Mouse (Mus musculus) thymus, postnatal 0 days (tissue): Measurements from ENCODE around the gene Adcy10. TPM values are rescaled to one million over a fixed set of nuclear protein-coding genes. Genes with fewer than 3 reads are reported as not detected.

Source experiments
- DNase-seq: peaks from one replicate; pipeline ENCODE4 v3.0.0-alpha.2; 2015; ENCODE audit warnings: low spot score
- polyA plus RNA-seq: library from polyadenylated mRNA; unstranded; fragments of >200 nt; fragmentation: Nextera tagmentation; extraction: Ambion mirVana; gene quantifications from 2 replicates; pipeline ENCODE4 v1.2.1, GENCODE M21; 2015

Adcy10 gene
- polyA plus RNA-seq, 1 experiment from 2014 or later, result not detected

GRCm38 (mm10) chr1:165601775-165602280 is 116.8 kb downstream of the Adcy10 start:
- no peak for DNase-seq

- no peak for DNase-seq
Observed at GRCm38 (mm10) chr1:165603218-165603617, 118.2 kb downstream of the Adcy10 start.

GRCm38 (mm10) chr1:165604203-165604602 is 119.2 kb downstream of the Adcy10 start:
- DNase-seq, result no peak

- DNase-seq, result no peak
Observed at GRCm38 (mm10) chr1:165605108-165605507, 120.1 kb downstream of the Adcy10 start.

GRCm38 (mm10) chr1:165605774-165606173 is 120.8 kb downstream of the Adcy10 start:
- DNase-seq, result no peak

GRCm38 (mm10) chr1:165608904-165609303 is 123.9 kb downstream of the Adcy10 start:
- no peak for DNase-seq

DNA sequence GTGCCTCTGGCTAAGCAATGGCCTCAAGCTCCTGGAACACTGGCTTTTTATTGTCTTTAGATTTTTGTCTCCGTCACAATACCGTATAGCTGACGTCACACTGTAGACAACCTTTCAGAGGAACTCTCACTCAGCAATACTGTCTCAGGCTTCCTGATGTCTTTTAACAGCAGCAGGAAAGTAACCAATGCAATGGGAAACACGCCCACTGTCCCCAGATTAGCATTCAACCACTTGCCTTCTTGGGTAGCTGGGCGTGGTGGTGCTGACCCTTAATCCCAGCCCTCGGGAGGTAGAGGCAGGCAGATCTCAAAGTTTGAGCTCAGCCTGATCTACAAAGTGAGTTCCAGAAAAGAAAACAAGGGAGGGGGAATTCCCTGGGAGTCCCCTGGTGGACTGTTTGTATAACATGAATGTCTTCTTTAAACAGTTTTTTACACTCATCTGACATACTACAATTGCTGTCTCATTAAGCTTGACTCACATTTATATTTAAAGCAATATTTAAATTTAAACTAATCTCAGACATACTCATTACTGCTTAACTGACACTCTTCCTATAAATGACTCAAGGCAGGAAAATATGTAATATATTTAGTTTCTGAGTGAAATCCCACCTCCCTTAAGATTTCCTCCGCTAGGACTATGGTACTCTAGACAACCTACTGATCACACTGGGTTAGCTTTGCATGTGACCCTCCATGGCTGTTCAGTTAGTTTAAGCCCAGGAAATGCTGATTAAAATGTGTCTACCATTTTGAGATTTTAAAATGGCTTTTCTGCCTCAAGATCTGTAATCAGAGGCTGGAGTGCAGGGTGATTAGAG is 124.7 kb downstream of the Adcy10 start:
- DNase-seq, result no peak

DNA sequence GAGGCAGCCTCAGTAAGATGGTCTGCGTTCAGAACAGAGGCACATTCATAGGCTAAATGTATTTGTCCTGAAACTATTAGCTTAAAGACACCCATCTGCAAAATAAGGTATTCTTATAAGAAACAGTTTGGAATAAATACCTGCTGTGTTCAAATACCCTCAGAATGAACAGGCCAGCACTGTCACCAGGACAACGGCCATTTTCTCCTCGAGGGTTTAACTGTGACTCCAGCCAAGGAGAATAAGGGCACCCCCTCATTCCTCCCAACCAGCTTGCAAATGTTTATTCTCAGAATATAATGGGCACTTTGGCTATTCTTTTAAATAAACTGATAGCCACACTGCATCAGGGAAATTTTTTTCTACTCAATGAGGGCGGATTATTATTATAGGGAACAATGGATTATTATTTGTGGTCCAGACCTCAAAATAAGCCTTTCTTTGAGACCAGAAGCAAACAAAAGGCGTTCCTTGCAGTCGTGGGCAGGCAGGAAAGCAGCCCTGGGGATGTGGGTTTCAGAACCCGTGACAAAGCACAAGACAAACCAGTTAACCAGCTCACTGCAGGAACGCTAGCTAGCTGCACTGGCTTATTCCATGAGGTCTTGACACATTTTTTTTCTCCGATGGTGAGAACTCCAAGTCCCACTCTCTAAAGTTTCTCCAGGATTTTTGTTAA is 125.5 kb downstream of the Adcy10 start:
- DNase-seq, result no peak

- DNase-seq, result peak; percentile 56
Observed at GRCm38 (mm10) chr1:165612714-165613113, 127.7 kb downstream of the Adcy10 start.

DNA sequence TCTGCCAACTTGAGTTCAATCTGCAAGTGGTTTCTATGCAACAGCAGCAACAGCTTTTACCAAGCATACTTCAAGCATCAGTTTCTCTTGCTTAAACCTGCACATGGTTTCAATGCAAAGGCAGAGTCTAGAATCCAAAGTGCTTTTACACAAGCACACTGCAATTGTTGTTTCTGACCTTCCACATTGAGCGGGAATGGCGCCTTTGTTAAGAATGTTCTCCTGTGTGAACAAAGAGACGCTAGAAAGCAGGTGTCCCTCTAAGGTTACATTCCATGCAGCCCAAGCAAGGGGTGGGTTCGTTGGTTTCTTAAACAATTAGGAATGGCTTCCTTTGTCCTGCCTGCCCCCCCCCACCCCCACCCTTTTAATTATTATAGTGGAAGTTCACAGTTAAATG is 128.9 kb downstream of the Adcy10 start:
- DNase-seq, result no peak

GRCm38 (mm10) chr1:165614793-165615192 is 129.8 kb downstream of the Adcy10 start:
- DNase-seq, result no peak

DNA sequence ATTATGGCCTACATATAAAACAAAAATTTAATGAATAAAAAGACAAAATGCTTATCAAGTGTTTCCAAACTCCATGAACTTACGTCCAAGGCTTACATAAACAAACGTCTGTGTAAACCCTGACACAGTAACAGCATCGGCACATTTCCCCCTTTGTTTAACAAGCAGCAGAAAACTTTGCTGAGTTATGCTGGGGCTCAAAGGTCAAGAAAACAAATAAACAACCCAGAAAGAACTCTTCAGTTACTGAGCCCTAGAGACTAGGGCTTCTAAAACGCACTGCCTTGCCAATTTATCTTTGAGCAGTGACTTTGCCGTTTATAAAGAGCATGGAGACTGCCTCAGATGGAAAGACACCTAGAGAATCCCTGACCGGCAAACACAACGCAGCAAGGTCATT is 131.7 kb downstream of the Adcy10 start:
- DNase-seq, result no peak

- DNase-seq, result no peak
Observed at GRCm38 (mm10) chr1:165617166-165617891, 132.3 kb downstream of the Adcy10 start.

GRCm38 (mm10) chr1:165618201-165618624 is 133.2 kb downstream of the Adcy10 start:
- no peak for DNase-seq

- no peak for DNase-seq
Observed at GRCm38 (mm10) chr1:165625058-165625457, 140.1 kb downstream of the Adcy10 start.

DNA sequence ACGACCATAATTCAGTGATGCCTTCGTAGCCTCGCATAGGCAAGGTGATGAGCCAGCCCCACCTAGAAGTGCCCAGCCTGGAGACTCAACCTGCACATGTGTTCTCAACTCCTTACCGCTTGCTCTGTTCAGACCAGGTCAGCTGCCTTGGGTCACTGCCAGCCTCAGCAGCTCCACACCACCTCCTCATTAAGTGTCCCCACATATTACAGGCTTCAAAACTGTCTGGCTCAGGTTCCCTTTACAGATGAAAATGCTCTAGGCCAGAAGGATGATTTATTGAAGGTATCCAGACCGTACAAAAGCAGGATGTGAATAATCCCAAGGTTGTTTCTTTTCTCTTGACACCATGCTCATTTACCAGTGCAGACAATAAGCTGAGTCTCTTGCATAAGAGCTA is 140.9 kb downstream of the Adcy10 start:
- no peak for DNase-seq

Other genes starting within 250 kb of the Adcy10 start
- 104 and 113 TPM in 2 replicates for gene Tiprl, start 248.2 kb upstream of the Adcy10 start, polyA plus RNA-seq
- 0.21 and 0.29 TPM in 2 replicates for gene Gpr161, start 189.4 kb upstream of the Adcy10 start, polyA plus RNA-seq
- 9.8 and 11.8 TPM in 2 replicates for gene Dcaf6, start 24.7 kb upstream of the Adcy10 start, polyA plus RNA-seq
- 217 and 219 TPM in 2 replicates for gene Mpc2, start 24.5 kb upstream of the Adcy10 start, polyA plus RNA-seq
- 17.4 and 17.8 TPM in 2 replicates for gene Mpzl1, start 149.4 kb downstream of the Adcy10 start, polyA plus RNA-seq
- gene Rcsd1, start 224.6 kb downstream of the Adcy10 start, polyA plus RNA-seq, result 221 and 236 TPM in 2 replicates